Mouse (Mus musculus) midbrain, embryonic 11.5 days (tissue): ENCODE measurements around the gene Klf5. TPM values are rescaled to one million over a fixed set of nuclear protein-coding genes. Genes with fewer than 3 reads are reported as not detected.

Experiments used
- ATAC-seq: fragments of 200-750 bp; cut with Nextera tagmentation; 2 replicates; pipeline ENCODE4 v1.8.0; 2017; ENCODE audit warnings: moderate TSS enrichment, moderate library complexity; ENCODE audit not compliant: low FRiP score
- DNase-seq: peaks from one replicate; pipeline ENCODE4 v3.0.0; 2015; ENCODE audit warnings: low spot score; ENCODE audit errors: missing footprints
- H3K27ac ChIP-seq: fragments of 300-500 bp; sonication (generic); 2 replicates; pipeline ENCODE4 v1.5.1; 2014; ENCODE audit warnings: low read depth, low read length
- H3K27me3 ChIP-seq: fragments of 300-500 bp; sonication (generic); 2 replicates; pipeline ENCODE4 v1.6.1; 2014; ENCODE audit warnings: mild to moderate bottlenecking, low read length, moderate library complexity, mixed read lengths; ENCODE audit not compliant: control insufficient read depth, insufficient read depth
- H3K36me3 ChIP-seq: fragments of 300-500 bp; sonication (generic); 2 replicates; pipeline ENCODE4 v1.6.1; 2014; ENCODE audit warnings: mild to moderate bottlenecking, low read length, moderate library complexity, mixed read lengths; ENCODE audit not compliant: control insufficient read depth, insufficient read depth
- H3K4me1 ChIP-seq: fragments of 300-500 bp; sonication (generic); 2 replicates; pipeline ENCODE4 v1.6.1; 2014; ENCODE audit warnings: low read length; ENCODE audit not compliant: control insufficient read depth, insufficient read depth
- H3K4me2 ChIP-seq: fragments of 300-500 bp; sonication (generic); 2 replicates; pipeline ENCODE4 v1.6.1; 2014; ENCODE audit warnings: mild to moderate bottlenecking, moderate library complexity
- H3K4me3 ChIP-seq: fragments of 300-500 bp; sonication (generic); 2 replicates; pipeline ENCODE4 v1.5.1; 2014; ENCODE audit warnings: low read depth, low read length
- H3K9ac ChIP-seq: fragments of 300-500 bp; sonication (generic); 2 replicates; pipeline ENCODE4 v1.6.1; 2014; ENCODE audit warnings: low read length
- H3K9me3 ChIP-seq: fragments of 300-500 bp; sonication (generic); 2 replicates; pipeline ENCODE4 v1.6.1; 2016; ENCODE audit warnings: low read length; ENCODE audit not compliant: control insufficient read depth
- WGBS: fragments of 180-500 bp; shearing (Covaris S2); extraction: QIAGEN DNeasy Blood & Tissue Kit; methylation state at CpG from one replicate; pipeline ENCODE4 v1.1.7; 2014; 5-methylcytosine and 5-hydroxymethylcytosine counted together
- polyA plus RNA-seq: library from polyadenylated mRNA; unstranded; fragments of >200 nt; fragmentation: Nextera tagmentation; extraction: Ambion mirVana; gene quantifications from 2 replicates; pipeline ENCODE4 v1.2.1, GENCODE M21; 2014

Klf5 gene
- polyA plus RNA-seq, 1 experiment from 2014 or later = 2.9 TPM

DNA sequence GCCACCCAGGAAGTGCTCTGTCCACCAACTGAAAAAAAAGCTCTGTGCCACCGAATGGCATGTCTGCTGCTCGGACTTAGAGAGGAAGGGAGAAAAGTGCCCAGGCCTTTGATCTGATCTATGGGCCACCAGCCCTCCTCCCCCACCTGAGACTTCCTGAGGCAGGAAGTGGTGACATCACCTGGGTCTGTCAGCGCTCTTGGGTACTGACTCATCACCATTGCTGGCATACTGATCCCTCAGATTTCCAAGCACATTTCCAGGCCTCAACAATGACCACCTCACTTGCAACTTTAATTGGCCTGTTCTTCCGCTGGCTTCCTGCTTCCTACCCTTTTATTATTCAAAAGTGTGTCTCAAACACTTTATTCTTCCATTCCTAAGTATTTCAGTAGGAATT, 26.0 kb downstream of the Klf5 start:
- Histone ChIP-seq H3K36me3 (no peaks in the 10 kb centered on the region), H3K4me1 (no peaks in the 10 kb centered on the region), H3K9me3 (no peaks in the 10 kb centered on the region), H3K4me3 (no peak overlapping the region), H3K9ac (no peak overlapping the region), H3K27ac (no peak overlapping the region), H3K27me3 (no peaks in the 10 kb centered on the region), H3K4me2 (no peak overlapping the region)
- 79% methylated on average over 4 of the region's 4 CpGs for WGBS
- DNase-seq (peak; percentile 54), ATAC-seq (no peak)

DNA sequence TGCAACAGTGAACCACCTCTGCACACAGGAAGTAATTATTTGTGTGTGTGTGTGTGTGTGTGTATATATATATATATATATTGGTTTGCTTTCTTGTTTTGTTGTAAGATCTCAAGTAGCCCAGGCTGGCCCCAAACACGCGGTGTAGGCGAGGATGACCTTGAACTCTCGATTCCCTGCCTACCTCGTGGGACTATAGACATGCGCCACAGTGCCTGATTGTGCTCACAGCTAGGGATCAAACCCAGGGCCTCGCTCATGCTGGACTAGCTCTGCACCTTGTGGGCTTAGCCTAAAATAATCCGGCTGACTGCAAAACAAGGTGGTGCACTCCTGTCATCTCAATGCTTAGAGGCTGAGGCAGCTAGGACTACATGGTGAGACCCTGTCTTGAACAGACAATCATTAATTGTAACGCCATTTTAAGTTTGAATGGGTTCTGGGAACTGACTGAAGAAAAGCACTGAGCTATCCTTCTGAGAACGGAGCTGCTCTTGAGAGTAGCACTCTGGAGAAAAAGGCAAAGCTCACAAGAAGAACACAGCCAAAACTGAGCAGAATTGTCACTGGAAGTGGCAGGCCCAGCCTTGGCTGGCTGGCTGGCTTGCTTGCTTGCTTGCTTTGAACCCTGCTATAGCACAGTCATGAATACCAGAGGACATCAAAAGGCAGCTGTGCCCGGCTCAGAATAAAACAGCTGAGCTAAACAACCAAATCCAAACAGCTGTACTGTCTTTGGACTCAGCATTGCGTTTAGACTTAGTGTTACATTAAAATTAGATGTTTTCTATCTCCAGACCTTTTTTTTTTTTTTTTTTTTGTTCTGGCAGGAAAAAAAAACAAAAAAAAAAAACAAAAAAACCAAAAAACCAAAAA, 27.3 kb downstream of the Klf5 start:
- no peaks in the 10 kb centered on the region for H3K27me3 ChIP-seq
- H3K27ac ChIP-seq = no peak overlapping the region
- no peak for ATAC-seq
- no peaks in the 10 kb centered on the region for H3K9me3 ChIP-seq
- H3K9ac ChIP-seq = no peak overlapping the region
- no peaks in the 10 kb centered on the region for H3K36me3 ChIP-seq
- no peak overlapping the region for H3K4me2 ChIP-seq
- no peak overlapping the region for H3K4me3 ChIP-seq
- DNase-seq = peak; percentile 82
- H3K4me1 ChIP-seq = no peaks in the 10 kb centered on the region
- WGBS = 79% methylated on average over 12 of the region's 12 CpGs

DNA sequence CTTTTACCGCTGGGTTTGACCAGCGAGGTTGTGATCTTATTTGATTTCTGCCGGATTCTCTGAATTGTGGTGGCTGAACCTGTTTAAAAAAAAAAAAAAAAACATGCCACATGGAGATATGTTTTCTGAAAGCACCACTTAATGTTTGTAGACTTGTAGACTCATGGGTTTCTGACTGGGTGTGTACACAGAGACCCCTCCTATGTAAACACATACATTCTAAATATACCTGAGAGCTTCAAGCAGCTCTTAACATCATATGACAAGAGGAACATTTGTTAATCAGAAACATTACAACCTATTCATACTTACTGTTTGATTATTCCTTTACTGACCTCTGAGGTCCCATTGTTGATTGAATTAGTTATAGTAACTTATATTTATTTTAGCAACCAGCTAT, 38.1 kb downstream of the Klf5 start:
- Histone ChIP-seq H3K4me3 (no peak overlapping the region), H3K27ac (no peak overlapping the region), H3K4me2 (no peak overlapping the region), H3K27me3 (no peaks in the 10 kb centered on the region), H3K9me3 (no peaks in the 10 kb centered on the region), H3K36me3 (no peaks in the 10 kb centered on the region), H3K9ac (no peak overlapping the region), H3K4me1 (no peaks in the 10 kb centered on the region)
- DNase-seq = no peak
- WGBS = 94% methylated on average over 3 of the region's 3 CpGs
- ATAC-seq = no peak

DNA sequence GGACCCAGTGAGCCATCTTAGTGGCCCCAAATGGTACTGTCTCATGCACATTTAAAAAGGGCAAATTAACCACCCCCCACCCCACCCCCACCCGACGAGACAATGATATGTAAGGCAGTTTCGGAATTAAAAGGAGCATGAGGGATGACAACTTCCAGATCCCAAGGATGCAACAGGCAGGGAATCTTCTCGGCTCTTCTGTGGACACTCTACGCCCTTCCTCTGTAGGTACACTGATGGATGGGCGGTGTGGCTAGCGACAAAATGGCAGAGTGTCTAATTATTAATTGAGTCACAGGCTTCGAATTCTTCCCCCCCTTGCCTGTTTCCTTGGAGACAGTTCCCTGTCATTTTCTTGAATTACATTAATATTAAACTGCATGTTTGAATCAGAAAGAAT, 40.5 kb downstream of the Klf5 start:
- H3K4me2 ChIP-seq = no peak overlapping the region
- H3K27ac ChIP-seq = no peak overlapping the region
- no peaks in the 10 kb centered on the region for H3K36me3 ChIP-seq
- DNase-seq (no peak), ATAC-seq (no peak)
- H3K4me3 ChIP-seq = no peak overlapping the region
- no peaks in the 10 kb centered on the region for H3K4me1 ChIP-seq
- H3K27me3 ChIP-seq = no peaks in the 10 kb centered on the region
- H3K9ac ChIP-seq = no peak overlapping the region
- no peaks in the 10 kb centered on the region for H3K9me3 ChIP-seq
- 76% methylated on average over 8 of the region's 8 CpGs for WGBS

DNA sequence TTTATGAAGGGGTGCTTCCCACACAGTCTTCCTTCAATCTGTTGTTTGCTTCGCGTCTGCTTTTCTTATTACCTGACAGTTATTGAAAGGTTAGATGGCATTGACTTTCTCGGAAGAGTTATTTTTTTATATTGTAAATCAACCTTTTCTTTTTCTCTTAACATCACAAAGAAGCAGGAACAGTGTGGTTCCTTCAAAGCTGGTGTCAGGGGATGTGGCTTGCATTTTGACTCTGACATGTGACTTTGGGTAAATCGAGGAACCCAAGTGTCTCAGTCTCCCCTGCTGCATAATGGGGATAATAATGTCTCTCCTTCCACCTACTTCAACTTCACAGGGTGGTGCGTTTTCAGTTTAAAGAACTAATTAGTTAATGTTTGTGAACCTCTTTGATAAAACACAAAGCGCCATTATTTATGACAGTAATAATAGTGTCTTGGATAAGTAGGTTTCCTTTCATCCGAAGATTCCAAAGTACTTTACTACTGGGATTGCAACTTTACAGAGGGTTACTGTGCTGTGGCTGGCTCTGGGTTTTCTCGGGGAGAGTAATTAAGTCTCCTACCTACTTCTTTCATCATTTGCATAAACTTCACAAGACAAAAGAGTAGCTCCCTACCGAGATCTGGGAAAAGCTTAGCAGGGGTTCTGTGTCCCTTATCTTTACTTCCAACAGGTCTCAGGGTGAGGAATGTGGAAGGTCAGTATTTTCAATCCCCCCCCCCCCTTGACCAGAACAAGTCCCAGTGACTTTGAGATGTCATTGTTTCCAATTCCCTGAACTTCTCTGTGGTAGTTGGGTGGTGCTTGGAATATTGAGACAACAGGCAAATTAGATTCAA, 41.4 kb downstream of the Klf5 start:
- Histone ChIP-seq H3K4me2 (no peak overlapping the region), H3K4me1 (no peaks in the 10 kb centered on the region), H3K9me3 (no peaks in the 10 kb centered on the region), H3K36me3 (no peaks in the 10 kb centered on the region), H3K27me3 (no peaks in the 10 kb centered on the region), H3K4me3 (no peak overlapping the region), H3K27ac (no peak overlapping the region), H3K9ac (no peak overlapping the region)
- WGBS = 20% methylated on average over 9 of the region's 9 CpGs
- ATAC-seq (no peak), DNase-seq (peak; percentile 75)

DNA sequence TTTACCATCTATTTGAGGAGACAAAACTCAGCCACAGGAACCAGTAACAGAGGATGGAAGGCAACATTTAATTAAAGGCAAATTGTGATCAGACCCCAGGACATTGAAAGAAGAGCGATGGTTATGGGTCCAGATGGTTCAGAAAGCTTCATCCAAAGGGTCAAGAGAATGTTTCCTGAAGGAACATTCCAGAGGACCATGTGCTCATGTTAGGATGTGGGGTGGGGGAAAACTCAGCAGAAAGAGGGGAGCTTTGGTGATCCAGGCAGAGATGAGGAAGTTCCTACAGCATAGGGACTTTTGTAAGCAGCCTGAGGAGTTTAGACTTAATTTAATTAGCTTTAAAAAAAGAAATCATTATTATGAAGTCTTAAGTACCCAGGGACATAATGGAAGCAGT, 42.2 kb downstream of the Klf5 start:
- H3K27ac ChIP-seq = no peak overlapping the region
- H3K9ac ChIP-seq = no peak overlapping the region
- no peaks in the 10 kb centered on the region for H3K27me3 ChIP-seq
- no peak for ATAC-seq
- no peak overlapping the region for H3K4me3 ChIP-seq
- H3K36me3 ChIP-seq = no peaks in the 10 kb centered on the region
- WGBS = 79% methylated on average over 1 of the region's 1 CpGs
- DNase-seq = no peak
- no peak overlapping the region for H3K4me2 ChIP-seq
- no peaks in the 10 kb centered on the region for H3K4me1 ChIP-seq
- no peaks in the 10 kb centered on the region for H3K9me3 ChIP-seq

DNA sequence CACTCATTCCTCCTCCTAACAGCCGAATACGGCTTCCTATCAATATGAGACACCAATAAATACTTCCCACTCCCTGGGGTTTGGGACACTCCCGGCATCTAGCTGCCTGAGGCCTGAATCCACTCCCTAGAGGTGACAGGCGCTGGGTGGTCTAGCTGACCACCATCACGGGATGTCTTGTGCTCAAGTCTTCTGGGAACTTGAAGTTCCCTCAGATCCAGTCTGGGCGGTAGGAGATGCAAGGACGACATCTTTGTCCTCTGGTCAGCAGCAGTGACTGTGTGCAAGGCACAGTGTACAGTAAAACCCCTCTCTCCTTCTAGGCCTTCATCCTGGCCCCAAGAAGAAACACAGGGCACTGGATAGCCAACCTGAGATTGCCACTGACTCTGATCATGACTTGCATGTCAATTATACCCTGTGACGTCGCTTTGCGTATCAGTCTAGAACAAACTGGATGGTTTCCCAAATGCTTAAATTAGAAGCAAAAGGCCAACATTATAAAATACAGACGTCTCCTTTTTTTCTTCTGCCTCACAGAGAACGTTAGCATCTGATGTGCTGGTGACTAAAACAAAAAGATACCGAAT, 49.8 kb downstream of the Klf5 start:
- Histone ChIP-seq H3K9me3 (no peaks in the 10 kb centered on the region), H3K27me3 (no peaks in the 10 kb centered on the region), H3K36me3 (no peaks in the 10 kb centered on the region), H3K4me3 (no peak overlapping the region), H3K4me1 (peaks cover 4% of the 10 kb centered on the region), H3K4me2 (no peak overlapping the region), H3K27ac (no peak overlapping the region), H3K9ac (no peak overlapping the region)
- DNase-seq (peak; percentile 61), ATAC-seq (no peak)
- WGBS = 77% methylated on average over 13 of the region's 13 CpGs

DNA sequence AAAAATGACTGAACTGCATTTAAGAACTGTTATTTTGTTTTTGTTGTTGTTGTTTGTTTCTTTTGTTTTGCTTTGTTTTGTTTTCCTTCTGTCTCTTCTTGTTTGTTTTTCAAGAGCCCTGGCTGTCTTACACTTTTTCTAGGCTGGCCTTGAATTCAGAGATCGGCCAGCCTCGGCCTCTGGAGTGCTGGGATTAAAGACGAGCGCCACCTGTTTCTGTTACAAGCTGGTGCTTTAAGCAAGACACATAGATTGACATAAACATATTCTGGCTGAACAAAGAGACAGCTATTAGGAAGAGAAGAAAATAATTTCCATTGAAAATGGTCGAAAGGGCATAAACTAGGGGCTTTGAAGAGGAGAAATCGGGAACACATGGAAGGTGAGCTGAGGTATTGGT, 51.1 kb downstream of the Klf5 start:
- Histone ChIP-seq H3K4me1 (peaks cover 4% of the 10 kb centered on the region), H3K9ac (no peak overlapping the region), H3K27ac (no peak overlapping the region), H3K9me3 (no peaks in the 10 kb centered on the region), H3K27me3 (no peaks in the 10 kb centered on the region), H3K36me3 (no peaks in the 10 kb centered on the region), H3K4me3 (no peak overlapping the region), H3K4me2 (no peak overlapping the region)
- ATAC-seq (no peak), DNase-seq (peak; percentile 82)
- 73% methylated on average over 6 of the region's 6 CpGs for WGBS

DNA sequence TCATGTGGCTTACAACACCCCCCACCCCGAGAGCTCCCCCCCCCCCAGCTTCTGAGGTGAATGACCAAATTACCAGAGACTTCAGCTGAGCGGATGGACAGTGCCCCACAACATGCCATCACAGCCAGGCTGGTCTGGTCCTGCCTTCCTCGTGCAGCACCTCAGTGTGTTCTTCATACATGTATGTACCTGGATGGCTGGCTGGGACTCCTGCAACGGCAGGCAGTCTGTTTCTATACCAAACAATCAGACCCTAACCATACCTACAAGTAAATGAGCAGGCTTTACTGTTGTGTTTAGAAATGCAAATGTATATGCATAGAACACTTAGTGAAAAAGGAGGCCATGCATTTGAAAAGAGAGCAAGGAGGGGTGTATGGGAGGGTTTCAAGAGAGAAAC, 54.5 kb downstream of the Klf5 start:
- Histone ChIP-seq H3K4me3 (no peak overlapping the region), H3K9me3 (no peaks in the 10 kb centered on the region), H3K36me3 (no peaks in the 10 kb centered on the region), H3K27me3 (no peaks in the 10 kb centered on the region), H3K4me1 (peaks cover 4% of the 10 kb centered on the region), H3K4me2 (no peak overlapping the region), H3K9ac (no peak overlapping the region), H3K27ac (no peak overlapping the region)
- peak; percentile 60 for DNase-seq
- ATAC-seq = no peak
- 52% methylated on average over 4 of the region's 4 CpGs for WGBS
